Mouse (Mus musculus) heart, postnatal 0 days (tissue): ENCODE data around the gene Gm48551.

ENCODE experiments used
- CTCF ChIP-seq: IDR thresholded peaks from 2 replicates; pipeline ENCODE4 v1.5.1; 2016; ENCODE audit warnings: antibody characterized with exemption, control low read depth, low read depth
- EP300 ChIP-seq: IDR thresholded peaks from 2 replicates; pipeline ENCODE4 v1.6.1; 2016; ENCODE audit warnings: antibody characterized with exemption, low read depth

GRCm38 (mm10) chr10:81427327-81427726, 43.1 kb downstream of the Gm48551 start:
- TF ChIP-seq CTCF: no peak
- TF ChIP-seq EP300: no peak
